Mouse (Mus musculus) CD8-positive naive resting alpha-beta T cell, adult 2 months (primary cell): ENCODE data around the gene 4931406P16Rik.
"Not testable (repeated sequence)": the region's sequence is repeated elsewhere in the genome, so short reads cannot be mapped to it uniquely, and the experiment has no call there.

Experiments
- DNase-seq, 2 experiments: peaks; one replicate each; pipeline ENCODE4 v3.0.0; 2022; ENCODE audit warnings: low read depth in 2 of 2, low spot score in 2 of 2

4931406P16Rik gene

DNA sequence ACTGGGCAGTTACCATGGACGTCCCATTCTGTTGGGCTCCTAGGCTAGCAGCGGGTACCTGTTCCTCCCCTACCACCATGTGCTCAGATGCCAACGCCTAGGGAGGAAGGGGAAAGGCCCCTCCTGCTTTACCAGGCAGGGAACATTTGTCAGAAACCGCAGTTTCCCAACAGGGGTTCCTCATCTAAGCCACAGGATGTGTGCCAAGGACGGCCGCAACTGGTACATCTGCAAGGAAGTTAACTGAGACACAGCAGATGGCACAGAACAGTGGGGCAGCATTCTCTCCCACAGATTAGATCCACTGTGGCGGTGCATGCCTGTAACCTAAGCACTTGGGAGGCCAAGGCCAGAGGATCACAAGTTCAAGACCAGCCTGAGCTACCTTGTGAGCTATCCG, 98.7 kb downstream of the 4931406P16Rik start:
- no peak for DNase-seq

DNA sequence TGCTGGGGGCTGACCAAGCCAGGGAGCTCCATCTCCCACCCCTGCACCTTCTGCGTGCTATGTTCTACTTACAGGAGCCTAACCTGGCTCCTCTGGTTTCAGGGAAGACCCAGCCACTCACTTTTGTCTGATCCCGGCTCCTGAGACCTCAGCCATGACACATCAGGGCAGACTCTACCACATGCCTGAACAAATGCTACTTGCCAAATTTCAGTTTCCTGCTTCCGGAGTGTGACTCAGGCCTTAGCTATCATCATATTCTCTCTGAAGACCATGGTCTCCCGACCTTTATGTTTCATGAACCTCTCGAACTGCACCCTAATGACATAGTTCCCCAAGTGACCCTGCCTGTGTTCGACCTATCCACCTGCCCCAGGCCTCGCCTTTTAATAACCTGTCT, 100.1 kb downstream of the 4931406P16Rik start:
- DNase-seq, result no peak

DNA sequence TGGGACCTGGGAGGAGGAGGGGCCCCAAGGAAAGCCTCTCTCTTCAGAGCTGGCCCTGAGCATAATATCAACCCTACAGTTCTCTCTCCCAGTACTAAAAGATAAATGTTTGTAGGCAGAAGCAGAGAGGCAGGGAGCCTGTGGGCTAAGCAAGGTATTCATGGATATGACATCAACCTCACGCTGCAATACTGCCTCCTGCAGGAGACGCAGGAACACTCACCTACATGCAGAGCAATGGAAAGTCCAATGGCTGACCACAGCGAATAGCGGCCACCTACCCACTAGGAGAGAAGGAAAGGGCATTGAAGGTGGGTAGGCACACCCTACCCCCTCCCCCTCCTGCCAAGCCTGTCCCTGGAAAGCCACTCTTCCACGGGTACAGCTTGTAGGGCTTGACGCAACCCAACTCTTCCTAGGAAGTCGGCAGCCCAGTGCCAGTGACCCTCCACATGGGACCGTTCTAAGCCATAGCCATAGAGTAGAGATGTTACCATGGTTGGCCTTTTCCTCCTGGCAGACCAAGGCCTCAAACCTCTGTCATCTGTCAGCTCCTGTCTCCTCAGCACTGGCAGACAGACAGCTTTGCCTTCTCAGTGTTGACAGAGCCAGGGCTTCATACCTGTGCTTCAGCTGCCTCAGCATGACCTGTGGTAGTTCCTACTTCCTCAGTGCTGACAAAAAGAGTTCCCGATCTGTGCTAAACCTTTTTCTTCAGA, 105.2 kb downstream of the 4931406P16Rik start:
- no peak for DNase-seq

DNA sequence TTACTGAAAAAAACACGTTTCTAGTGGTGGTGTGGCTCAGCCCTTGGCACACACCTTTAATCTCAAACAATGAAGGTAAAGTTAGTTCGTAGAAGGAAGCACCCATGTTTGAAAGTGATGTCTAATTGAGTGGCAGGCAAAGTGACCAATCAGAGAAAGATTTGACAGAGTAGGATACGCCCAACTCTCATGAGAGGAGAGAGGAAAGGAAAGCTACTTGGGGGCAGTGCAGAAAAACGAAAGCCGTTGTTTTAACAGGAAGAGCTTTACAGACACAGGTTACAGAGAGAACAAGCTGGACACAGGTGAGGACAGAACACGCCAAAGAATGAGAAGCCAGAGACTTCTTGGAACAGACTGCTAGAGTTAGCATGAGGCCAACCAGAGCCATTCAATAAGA, 107.0 kb downstream of the 4931406P16Rik start:
- no peak for DNase-seq

DNA sequence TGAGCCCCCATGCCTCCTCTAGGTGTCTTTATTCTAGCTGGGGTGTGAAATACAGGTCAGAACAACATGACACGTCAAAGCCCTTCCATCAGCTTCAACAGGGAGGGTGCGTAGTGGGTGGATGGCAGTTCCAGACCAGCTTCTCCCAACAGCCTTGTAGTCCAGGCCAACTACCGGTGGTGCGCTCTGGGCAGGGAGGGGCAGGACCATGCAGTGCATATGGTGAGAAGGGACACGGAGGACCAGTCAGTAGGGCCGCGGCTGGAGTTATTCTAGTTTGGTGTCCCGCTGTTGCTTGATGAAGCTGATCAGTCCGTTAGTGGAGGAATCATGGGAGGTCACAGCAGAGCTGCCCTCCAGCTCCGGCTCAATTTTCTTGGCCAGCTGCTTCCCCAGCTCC, 111.2 kb downstream of the 4931406P16Rik start:
- not testable (repeated sequence) for DNase-seq

DNA sequence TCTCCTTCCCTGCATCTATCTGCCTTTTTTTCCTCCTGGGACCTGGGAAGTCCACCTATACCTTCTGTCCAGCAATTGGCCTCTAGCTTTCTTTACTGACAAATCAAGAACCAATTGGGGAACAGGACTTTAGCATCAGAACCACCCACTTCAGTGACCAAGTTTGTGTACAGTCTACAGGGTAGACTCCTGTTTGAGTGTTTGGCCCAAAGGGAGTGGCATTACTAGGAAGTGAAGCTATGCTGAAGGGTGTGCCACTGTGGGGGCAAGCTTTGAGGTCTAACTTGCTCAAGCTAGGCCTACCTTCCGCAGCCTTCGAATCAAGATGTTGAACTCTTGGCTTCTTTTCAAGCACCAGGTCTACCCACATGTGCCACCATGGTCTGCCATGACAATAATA, 112.5 kb downstream of the 4931406P16Rik start:
- DNase-seq, result no peak

DNA sequence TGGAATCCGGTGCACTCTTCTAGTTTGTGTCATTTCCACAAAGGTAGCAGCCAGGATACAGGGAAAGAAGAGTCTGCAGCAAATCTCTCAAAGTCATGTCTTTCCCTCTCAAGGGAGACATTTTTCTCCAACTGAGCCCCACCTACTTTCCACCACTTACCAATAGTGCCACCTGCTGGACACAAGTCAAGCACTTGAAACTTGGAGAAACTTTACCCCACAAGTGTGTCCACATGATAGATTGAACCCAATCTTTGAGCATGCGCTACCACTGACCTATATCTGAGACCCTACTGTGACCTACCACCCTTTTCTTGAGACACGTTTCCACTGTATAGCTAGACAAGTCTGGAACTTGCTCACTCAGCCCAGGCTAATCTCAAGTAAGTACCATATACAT, 115.0 kb downstream of the 4931406P16Rik start:
- DNase-seq, result peak; percentile 21 to 49

DNA sequence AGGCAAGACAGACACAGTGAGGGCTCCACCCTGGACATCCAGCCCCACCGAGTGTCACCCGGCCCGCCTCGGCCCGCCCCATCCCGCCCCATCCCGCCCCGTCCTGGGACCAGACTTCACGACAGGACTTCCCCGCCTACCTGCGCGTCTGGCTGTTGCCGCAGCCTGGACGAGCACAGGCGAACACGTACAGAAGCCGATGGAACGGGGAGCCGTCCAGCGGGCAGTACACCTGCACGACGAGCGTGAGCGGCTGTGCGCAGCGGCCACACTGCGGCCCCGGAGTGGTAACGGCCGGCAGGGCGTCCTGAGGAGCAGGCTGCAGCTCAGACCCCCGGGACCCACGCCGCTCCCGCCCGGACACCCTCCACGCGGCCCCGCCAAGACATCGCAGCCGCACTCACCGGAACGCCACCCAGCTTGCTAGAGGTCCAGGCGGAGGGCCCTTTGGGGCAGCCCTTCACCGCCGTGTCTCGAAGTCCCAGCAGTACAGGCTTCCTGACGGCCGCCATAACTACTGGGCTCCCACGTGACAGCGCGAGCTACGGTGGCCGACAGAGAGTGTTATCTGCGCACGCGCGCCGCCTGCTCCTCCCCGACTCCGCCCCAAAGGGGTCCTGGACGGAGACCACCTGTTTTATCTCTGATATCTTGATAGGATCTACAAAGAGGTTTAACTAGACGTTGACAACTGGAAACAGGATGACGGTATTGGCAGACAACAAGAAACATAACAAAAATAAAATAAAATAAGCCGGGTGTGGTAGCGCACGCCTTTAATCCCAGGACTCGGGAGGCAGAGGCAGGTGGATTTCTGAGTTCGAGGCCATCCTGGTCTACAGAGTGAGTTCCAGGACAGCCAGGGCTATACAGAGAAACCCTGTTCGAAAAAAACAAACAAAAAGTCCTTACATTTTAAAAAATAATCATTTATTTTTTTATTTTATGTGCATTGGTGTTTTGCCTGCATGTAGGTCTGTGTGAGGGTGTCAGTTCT, 116.9 kb downstream of the 4931406P16Rik start, which contains the start of gene Pdcd2l:
TSS of gene Pdcd2l (minus strand) at position 530 of the 997 bp plus-strand sequence.
- peak; percentile 89 to 90 for DNase-seq

DNA sequence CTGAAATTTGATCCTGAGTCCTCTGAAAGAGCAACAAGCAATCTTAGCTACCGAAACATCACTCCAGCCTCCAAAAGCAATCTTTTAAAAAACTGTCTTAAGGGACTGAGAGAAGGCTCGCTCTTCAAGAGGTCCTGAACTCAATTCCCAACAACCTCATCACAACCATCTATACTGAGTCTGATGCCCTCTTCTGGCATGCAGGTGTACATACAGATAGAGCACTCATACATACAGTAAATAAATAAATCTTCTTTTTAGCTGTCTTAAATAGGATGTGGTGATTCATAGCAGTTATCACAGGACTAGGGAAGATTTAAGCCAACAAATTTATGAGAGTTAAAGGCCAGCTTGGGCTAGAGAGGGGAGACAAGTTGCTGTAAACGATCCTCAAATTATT, 117.7 kb downstream of the 4931406P16Rik start:
- DNase-seq, result no peak

DNA sequence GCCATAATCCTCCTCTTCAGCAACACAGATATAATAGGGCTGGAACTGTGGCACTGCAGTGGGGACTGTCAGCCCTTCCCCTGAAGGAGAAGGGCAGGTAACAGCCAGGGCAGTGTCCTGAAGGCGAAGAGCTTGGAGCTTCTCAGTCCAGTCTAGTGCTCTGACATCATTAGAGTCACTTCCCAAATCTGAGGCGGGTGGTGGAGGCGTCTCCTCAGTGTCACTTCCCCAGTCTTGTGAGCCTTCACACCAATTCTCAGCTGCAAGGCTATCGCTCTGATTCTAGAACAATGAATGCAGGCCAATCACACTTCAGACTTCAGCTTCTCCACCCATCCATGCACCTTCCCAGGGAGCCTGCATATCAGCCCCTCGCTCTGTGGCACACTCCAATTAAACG, 120.5 kb downstream of the 4931406P16Rik start:
- no peak for DNase-seq

DNA sequence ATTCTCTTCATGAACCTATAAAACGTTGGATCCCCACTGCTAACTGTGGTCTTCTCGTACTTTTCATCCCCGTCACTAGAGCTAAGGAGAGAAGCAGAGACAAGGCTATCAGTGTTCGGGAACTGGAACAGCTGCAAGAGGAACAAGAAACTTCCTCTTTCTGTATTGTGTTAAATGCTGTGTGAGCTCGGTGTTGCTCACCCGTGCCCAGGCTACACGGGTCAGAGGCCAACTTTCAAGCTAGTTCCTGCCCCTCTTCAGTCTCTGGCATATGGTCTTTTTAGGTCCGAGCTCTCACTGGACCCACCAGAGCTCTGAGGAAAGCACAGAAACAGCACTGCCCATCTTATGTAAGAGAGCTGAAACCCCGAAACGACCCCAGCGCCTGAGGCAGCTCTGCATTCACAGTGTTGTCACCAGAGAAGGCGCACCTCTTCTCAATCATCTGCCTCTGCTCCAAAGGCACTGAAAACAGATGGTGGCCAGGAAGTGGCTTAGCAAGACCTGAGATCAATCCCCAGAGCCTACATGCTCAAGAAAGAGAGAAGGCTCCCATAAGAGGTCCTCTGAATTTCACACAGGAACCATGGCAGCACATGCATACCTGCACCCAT, 123.9 kb downstream of the 4931406P16Rik start:
- DNase-seq, result no peak
